Mouse (Mus musculus) ES-Bruce4 (cell line): ENCODE measurements around the gene Gm17545.

Source experiments
- CTCF ChIP-seq: IDR thresholded peaks from one replicate; pipeline ENCODE4 v1.8.1; 2011; ENCODE audit warnings: low read depth, low read length
- POLR2A ChIP-seq: IDR thresholded peaks from one replicate; pipeline ENCODE4 v1.8.1; 2011; ENCODE audit warnings: low read length; ENCODE audit not compliant: insufficient read depth

DNA sequence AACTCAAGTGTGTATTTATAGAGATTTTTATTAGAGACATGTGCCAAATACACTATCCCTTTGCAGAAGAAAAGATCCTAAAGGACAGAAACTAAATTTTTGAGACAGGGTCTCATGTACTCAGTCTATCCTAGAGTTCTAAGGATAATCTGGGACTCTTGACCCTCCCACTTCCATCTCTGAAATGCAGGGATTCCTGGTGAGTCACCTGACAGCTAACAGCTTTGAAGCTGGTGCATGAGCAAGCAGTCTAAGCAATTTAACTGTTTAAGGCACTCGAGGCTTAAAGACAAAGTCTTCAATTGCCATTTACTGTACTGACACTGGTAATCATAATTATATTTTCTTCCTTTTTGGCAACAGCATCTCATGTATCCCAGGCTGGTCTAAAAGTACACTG is 31.5 kb upstream of the Gm17545 start:
- no peak for TF ChIP-seq CTCF
- TF ChIP-seq POLR2A, result no peak
